Mouse (Mus musculus) lung, postnatal 0 days (tissue): Measurements from ENCODE around the gene Nucb1. TPM values are rescaled to one million over a fixed set of nuclear protein-coding genes. Genes with fewer than 3 reads are reported as not detected.
"Not testable (repeated sequence)": the region's sequence is repeated elsewhere in the genome, so short reads cannot be mapped to it uniquely, and the experiment has no call there.

ENCODE experiments used
- ATAC-seq: fragments of 200-750 bp; cut with Nextera tagmentation; 2 replicates; pipeline ENCODE4 v1.8.0; 2017; ENCODE audit warnings: moderate library complexity
- DNase-seq: peaks from one replicate; pipeline ENCODE4 v3.0.0-alpha.2; 2016; ENCODE audit warnings: low spot score
- H3K27ac ChIP-seq: fragments of 300-500 bp; sonication (generic); 2 replicates; pipeline ENCODE4 v1.5.1; 2014; ENCODE audit warnings: antibody characterized with exemption, mild to moderate bottlenecking, low read length, mixed read lengths
- H3K27me3 ChIP-seq: fragments of 300-500 bp; sonication (generic); replicated peaks from 2 replicates; pipeline ENCODE4 v1.6.1; 2014; ENCODE audit warnings: low read length, mixed read lengths; ENCODE audit not compliant: insufficient read depth
- H3K36me3 ChIP-seq: fragments of 300-500 bp; sonication (generic); 2 replicates; pipeline ENCODE4 v1.6.1; 2014; ENCODE audit warnings: low read length, mixed read lengths; ENCODE audit not compliant: insufficient read depth
- H3K4me1 ChIP-seq: fragments of 300-500 bp; sonication (generic); 2 replicates; pipeline ENCODE4 v1.6.1; 2014; ENCODE audit warnings: antibody characterized with exemption, low read depth, low read length, mixed read lengths; ENCODE audit not compliant: insufficient read depth
- H3K4me2 ChIP-seq: fragments of 300-500 bp; sonication (generic); replicated peaks from 2 replicates; pipeline ENCODE4 v1.6.1; 2014; ENCODE audit warnings: low read depth, mild to moderate bottlenecking, low read length, moderate library complexity, mixed read lengths
- H3K4me3 ChIP-seq: fragments of 300-500 bp; sonication (generic); 2 replicates; pipeline ENCODE4 v1.5.1; 2014; ENCODE audit warnings: low read depth, low read length
- H3K9ac ChIP-seq: fragments of 300-500 bp; sonication (generic); replicated peaks from 2 replicates; pipeline ENCODE4 v1.6.1; 2014; ENCODE audit warnings: low read depth, mild to moderate bottlenecking
- H3K9me3 ChIP-seq: fragments of 300-500 bp; sonication (generic); 2 replicates; pipeline ENCODE4 v1.6.1; 2016; ENCODE audit warnings: low read length, mixed read lengths
- CTCF ChIP-seq: IDR thresholded peaks from 2 replicates; pipeline ENCODE4 v1.5.1; 2016; ENCODE audit warnings: antibody characterized with exemption, mild to moderate bottlenecking
- EP300 ChIP-seq: IDR thresholded peaks from 2 replicates; pipeline ENCODE4 v1.6.1; 2016; ENCODE audit warnings: antibody characterized with exemption, mild to moderate bottlenecking, control low read depth
- WGBS: fragments of 180-500 bp; shearing (Covaris S2); extraction: QIAGEN DNeasy Blood & Tissue Kit; methylation state at CpG from one replicate; pipeline ENCODE4 v1.1.7; 2014; 5-methylcytosine and 5-hydroxymethylcytosine counted together
- polyA plus RNA-seq: library from polyadenylated mRNA; unstranded; fragments of >200 nt; fragmentation: Nextera tagmentation; extraction: Ambion mirVana; gene quantifications from 2 replicates; pipeline ENCODE4 v1.2.1, GENCODE M21; 2015

The Nucb1 gene
- polyA plus RNA-seq, 1 experiment from 2014 or later: 213 TPM

- Histone ChIP-seq H3K9ac (peak within 1 kb of the TSS; percentile 40; the same call in 1 of the 2 replicates), H3K36me3 (no peaks in the 10 kb centered on the region), H3K9me3 (no peaks in the 10 kb centered on the region), H3K27ac (peak within 1 kb of the TSS; percentile 16; the same call in 1 of the 2 replicates), H3K4me1 (peaks cover 3% of the 10 kb centered on the region; the same call in 1 of the 2 replicates), H3K27me3 (no peaks in the 10 kb centered on the region), H3K4me3 (peak within 1 kb of the TSS; percentile 40), H3K4me2 (peak within 1 kb of the TSS; percentile 67)
- ATAC-seq: peak; percentile 75
- WGBS: 12% methylated on average over 38 of the region's 38 CpGs
- TF ChIP-seq EP300 (no peak), CTCF (no peak)
- DNase-seq: peak; percentile 81
Observed at GRCm38 (mm10) chr7:45488293-45489204, 21.7 kb downstream of the Nucb1 start, which contains the start of gene Dhdh. TSS of gene Dhdh (minus strand) at chr7:45488805.

DNA sequence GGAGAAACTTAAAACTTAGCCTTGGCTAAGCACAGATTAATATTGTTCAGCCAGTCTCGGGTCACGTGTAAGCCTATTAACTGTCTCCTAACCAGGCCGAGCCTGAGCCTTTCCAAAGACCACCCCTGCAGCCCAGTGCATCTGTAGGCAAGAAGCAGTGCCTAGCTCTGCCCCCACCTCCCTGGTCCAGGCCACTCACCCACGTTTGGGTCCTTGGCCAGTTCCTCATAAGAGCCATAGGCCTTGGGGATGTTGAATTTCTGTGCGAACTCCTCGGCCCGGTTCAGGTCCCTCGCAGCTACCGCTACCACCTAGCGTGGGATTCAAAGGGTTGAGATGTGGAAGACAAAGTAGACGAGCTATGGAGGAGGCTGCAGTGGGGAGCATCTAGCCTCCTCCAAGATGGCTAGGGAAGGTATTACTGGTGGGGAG, 22.3 kb downstream of the Nucb1 start:
- Histone ChIP-seq H3K4me3 (peak overlapping the region; percentile 40), H3K9me3 (no peaks in the 10 kb centered on the region), H3K9ac (no peak overlapping the region), H3K27ac (no peak overlapping the region; the same call in 1 of the 2 replicates), H3K4me2 (peak overlapping the region; percentile 67), H3K36me3 (no peaks in the 10 kb centered on the region), H3K4me1 (peaks cover 3% of the 10 kb centered on the region; the same call in 1 of the 2 replicates), H3K27me3 (no peaks in the 10 kb centered on the region)
- ATAC-seq: no peak
- no peak for TF ChIP-seq CTCF
- no peak for TF ChIP-seq EP300
- WGBS: 54% methylated on average over 11 of the region's 11 CpGs
- DNase-seq: no peak

GRCm38 (mm10) chr7:45486761-45487415, 23.3 kb downstream of the Nucb1 start, which contains the start of gene Gm45808:
TSS of gene Gm45808 (minus strand) at chr7:45486811.
- Histone ChIP-seq H3K4me3 (no peak within 1 kb of the TSS), H3K4me1 (peaks cover 3% of the 10 kb centered on the region; the same call in 1 of the 2 replicates), H3K9ac (no peak within 1 kb of the TSS), H3K4me2 (no peak within 1 kb of the TSS), H3K9me3 (no peaks in the 10 kb centered on the region), H3K27ac (no peak within 1 kb of the TSS), H3K36me3 (no peaks in the 10 kb centered on the region), H3K27me3 (no peaks in the 10 kb centered on the region)
- DNase-seq: no peak
- 78% methylated on average over 12 of the region's 12 CpGs for WGBS
- ATAC-seq: no peak
- TF ChIP-seq CTCF: no peak
- TF ChIP-seq EP300: no peak

DNA sequence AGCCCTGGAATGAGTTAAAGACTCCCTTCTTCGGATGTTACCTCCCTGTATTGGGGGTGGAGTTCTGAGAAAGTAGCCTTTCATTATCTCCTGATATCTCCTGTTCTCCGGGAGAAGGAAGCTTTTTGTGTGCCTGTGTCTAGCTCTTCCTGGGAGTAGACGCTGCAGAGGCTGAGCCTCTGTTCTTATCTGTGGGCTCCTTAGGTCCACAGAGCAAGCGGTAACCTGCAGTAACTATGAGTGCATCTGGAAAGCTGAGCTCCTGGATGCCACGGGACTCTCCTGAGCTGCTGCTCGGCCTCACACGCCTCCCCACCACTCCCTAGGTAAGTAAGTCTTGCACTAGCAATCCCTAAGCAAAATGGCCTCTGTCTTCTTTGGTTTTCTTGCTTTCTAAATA, 24.0 kb downstream of the Nucb1 start:
- TF ChIP-seq EP300: no peak
- TF ChIP-seq CTCF: no peak
- Histone ChIP-seq H3K27ac (no peak overlapping the region), H3K27me3 (no peaks in the 10 kb centered on the region), H3K36me3 (no peaks in the 10 kb centered on the region), H3K4me1 (peaks cover 3% of the 10 kb centered on the region; the same call in 1 of the 2 replicates), H3K4me3 (no peak overlapping the region), H3K9ac (no peak overlapping the region), H3K9me3 (no peaks in the 10 kb centered on the region), H3K4me2 (no peak overlapping the region)
- no peak for DNase-seq
- ATAC-seq: no peak
- WGBS: 62% methylated on average over 7 of the region's 7 CpGs

DNA sequence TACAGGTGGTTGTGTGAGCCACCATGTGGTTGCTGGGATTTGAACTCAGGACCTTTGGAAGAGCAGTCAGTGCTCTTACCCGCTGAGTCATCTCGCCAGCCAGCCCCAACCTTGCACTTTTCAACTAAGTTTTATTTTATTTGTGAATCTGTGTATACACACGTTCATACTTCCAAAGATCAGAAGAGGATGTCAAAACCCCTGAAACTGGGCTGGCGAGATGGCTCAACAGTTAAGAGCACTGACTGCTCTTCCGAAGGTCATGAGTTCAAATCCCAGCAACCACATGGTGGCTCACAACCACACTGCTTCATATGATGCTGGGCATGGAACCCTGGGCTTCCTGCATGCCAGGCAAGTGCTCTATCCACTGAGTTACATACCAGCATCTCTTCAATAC, 25.2 kb downstream of the Nucb1 start:
- WGBS: 95% methylated on average over 5 of the region's 5 CpGs
- ATAC-seq: not testable (repeated sequence)

GRCm38 (mm10) chr7:45482166-45482565, 28.0 kb downstream of the Nucb1 start:
- WGBS: 83% methylated on average over 1 of the region's 1 CpGs
- Histone ChIP-seq H3K4me2 (no peak overlapping the region), H3K4me1 (no peaks in the 10 kb centered on the region), H3K27ac (no peak overlapping the region), H3K36me3 (no peaks in the 10 kb centered on the region), H3K9ac (no peak overlapping the region), H3K9me3 (no peaks in the 10 kb centered on the region), H3K4me3 (no peak overlapping the region), H3K27me3 (no peaks in the 10 kb centered on the region)
- no peak for DNase-seq
- no peak for ATAC-seq
- TF ChIP-seq CTCF: no peak
- no peak for TF ChIP-seq EP300

More for the DNA sequence above, 25.2 kb downstream of the Nucb1 start:
- not testable (repeated sequence) for H3K36me3 ChIP-seq, H3K27me3 ChIP-seq, H3K4me2 ChIP-seq, H3K4me1 ChIP-seq, H3K9me3 ChIP-seq, H3K9ac ChIP-seq, H3K27ac ChIP-seq, H3K4me3 ChIP-seq, DNase-seq
